Mouse (Mus musculus) T-helper 1 cell (primary cell): ENCODE data around the gene Arhgap24.

Experiments
- in situ Hi-C: fragments of 300-600 bp; cut with MboI, MseI; formaldehyde crosslinking; loops from one replicate; pipeline ENCODE4 v1.15.1; 2025; ENCODE audit warnings: high pct_unique_total_duplicates

The Arhgap24 gene

DNA sequence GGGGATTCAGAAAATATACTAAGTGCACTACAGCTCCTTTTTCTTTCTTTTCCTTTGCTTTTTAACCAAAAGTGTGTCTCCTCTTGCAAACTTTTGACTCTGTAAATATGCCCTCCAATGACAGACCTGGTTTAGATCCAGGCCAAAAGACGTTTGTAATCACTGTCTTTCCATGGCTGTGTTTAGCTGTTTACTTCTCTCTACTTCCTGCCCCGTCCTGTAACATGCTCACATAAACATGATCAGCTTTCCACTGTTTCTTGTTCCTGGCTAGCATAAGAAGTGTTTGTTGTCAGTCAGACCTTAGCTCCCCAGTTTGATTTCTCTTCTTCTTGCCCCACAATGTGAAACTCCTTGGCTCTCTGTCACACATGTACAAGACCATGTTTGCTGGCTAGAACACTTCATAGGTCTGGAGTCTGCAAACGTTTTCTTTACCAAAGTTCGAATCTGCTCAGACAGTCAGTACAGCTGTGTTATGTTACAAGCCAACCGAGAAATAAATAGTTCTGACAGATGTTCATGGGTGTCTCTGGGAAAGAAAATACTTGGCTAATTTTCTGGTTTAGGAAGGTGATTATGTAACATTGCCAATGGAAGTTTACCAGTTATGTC is 189.6 kb downstream of the Arhgap24 start:
- in situ Hi-C loops = no loop called here

DNA sequence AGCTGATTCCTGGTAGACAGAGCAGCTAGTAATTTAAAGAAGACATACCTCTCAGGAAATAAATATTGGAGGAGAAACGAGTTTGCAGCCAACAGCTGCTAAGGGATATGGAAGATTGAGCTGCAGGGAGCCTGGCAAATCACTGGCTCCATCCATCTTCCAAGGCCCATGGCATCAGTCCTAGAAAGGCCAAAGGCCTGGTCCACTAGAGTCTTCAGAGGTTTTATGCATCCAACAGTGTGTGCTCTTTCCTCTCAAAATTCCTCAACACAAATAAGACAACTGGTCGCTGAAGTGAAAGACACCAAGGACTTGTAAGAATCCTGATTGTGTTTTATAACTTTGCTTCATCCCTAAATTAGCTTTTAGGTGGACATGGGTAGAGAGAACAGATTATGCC is 194.1 kb downstream of the Arhgap24 start:
- in situ Hi-C loops = no loop called here

DNA sequence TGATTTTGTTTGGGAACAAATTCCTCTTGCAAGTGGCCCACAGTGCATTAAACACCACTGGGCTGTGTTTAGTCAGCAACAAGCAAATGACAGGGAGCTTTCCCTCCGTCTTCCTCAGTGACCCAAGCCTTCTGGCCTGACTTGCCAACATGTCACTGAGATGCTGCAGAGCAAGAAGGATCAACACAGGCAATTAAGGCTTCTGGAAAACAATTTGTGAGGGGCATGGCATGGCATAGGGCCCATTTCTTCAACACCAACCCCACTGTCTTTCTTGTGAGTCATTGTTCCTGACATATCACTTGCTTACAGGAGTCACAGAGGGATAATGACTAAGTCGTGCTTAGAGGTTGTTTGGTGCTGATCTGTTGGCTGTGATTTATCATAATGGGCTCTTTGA is 196.0 kb downstream of the Arhgap24 start:
- in situ Hi-C loops = no loop called here

DNA sequence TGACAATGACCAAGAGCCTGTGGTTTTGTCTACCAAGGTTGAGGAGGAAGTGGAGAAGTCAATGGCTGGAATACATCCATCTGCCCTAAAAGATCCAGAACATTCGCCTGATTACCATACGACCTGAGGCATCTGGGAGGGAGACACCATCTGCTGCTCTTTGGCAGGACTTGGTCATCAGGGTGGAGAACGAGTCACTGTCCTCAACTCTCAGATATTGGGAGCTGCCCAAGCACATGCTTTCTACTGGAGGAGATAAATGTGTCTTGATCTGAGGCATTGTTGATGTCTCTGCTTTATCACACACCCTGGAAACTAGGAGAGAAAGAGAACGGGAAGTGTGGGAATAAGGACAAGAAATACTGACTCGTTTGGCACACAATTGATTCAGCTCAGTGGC is 206.5 kb downstream of the Arhgap24 start:
- in situ Hi-C loops = no loop called here

DNA sequence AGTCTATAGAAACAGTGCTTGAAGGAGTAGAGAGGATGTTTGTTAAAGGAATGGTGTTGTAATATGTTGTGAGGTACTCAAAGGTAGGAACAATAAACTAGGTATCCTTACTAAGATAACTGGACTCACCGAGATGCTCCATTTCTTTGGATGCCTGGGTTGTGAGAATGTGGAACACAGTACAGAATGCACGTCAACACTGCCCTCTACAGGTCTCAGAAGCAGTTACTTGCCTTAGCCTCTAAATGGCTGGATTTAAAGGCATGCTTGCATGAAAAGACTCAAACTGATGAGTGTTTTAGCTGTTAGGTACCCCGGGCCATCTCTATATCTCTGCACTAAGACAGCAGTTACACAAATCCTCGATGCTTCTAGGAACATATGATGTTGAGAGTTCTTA is 211.3 kb downstream of the Arhgap24 start:
- in situ Hi-C loops = loop anchor here (5.0 kb wide), 3 partner anchors 270 to 1380 kb away; no protein-coding TSS in a partner anchor

DNA sequence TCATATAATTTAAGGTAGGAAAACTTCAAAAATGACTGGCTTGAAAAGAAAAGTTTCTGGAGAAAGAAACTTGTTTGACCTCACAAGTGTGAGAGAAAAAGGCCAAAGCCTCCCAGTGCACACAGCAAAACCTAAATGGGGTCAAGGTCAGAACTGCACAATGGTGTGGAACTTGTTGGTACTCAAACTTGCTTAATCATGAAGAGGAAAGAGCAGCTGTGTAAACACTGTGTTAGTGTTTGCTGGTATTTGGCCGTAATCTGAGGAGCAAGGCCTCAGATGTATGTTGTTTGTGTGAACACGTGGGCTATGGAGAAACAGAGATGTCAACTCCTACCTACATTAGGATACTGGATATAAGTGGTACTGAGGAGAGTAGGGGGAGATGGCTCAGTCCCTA is 212.0 kb downstream of the Arhgap24 start:
- in situ Hi-C loops = loop anchor here (5.0 kb wide), 3 partner anchors 271 to 1381 kb away; no protein-coding TSS in a partner anchor

DNA sequence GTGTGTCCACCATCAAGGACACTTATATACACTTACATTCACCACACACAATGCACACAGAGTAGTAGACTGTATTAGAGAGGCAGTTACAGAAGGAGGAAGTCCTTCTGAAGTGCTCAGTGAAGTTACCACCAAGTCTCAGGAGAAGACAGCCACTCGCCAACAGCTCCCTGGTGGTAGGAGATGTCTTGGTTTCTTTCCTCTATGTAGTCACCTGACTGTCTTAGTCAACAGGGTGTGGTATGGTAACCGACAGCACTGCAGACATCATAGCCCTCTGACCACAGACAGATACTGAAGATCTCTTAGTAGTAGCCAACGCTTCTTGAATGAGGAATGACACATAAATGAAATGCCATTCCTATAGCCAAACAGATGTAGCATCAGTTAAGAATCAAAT is 212.7 kb downstream of the Arhgap24 start:
- in situ Hi-C loops = loop anchor here (5.0 kb wide), 3 partner anchors 272 to 1382 kb away; no protein-coding TSS in a partner anchor

DNA sequence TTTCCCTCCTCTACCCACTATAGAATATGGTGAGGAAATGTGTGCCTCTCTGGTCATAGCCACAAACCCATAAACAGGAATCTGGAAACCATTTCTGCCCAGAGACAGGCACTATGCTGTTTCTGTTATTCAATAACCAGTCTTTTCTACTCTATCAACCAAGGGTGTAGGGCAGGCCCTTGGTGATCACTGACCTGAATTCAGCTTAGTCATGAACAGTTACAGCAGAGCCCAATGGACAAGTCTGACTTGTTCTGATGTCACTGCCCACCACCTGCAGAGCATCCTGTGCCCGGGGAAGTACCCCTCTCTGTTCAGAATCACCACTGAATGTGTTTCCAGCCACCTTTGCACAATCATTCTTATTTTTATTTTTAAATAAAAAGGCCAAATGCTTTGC is 216.6 kb downstream of the Arhgap24 start:
- in situ Hi-C loops = no loop called here

DNA sequence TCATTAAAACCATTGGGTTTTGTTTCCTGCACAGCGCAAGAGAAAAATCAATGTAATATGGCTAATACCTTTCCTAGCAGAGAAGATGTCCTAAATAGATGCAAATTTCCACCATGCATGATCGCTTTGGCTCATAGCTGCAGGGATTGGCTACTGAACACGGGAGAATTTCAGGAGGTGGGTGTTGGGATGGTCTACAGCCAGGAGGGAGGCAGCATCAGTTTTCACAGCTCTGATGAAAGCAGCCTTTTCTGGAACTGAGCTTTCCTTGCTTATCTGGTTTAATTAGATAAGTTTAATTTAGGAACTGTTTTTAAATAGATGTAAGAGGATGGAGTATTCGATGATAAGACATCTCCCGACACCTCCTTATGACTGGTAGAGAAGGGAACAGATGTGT is 217.2 kb downstream of the Arhgap24 start:
- in situ Hi-C loops = no loop called here

DNA sequence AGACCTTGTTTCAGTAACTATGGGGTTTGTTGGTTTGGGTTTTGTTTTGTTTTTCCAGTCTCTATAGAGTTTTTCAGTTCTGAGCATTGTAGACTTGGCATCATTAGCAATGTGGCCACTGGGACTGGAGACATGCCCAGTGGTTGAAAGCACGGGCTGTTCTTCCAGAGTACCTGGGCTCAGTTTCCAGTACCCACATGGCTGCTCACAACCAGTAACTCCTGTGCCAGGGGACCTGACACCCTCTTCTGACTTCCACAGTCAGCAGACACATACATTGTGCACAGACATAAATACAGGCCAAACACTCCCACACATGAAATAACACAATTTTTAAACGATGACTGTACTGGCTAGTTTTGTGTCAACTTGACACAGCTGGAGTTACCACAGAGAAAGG is 217.7 kb downstream of the Arhgap24 start:
- in situ Hi-C loops = no loop called here

DNA sequence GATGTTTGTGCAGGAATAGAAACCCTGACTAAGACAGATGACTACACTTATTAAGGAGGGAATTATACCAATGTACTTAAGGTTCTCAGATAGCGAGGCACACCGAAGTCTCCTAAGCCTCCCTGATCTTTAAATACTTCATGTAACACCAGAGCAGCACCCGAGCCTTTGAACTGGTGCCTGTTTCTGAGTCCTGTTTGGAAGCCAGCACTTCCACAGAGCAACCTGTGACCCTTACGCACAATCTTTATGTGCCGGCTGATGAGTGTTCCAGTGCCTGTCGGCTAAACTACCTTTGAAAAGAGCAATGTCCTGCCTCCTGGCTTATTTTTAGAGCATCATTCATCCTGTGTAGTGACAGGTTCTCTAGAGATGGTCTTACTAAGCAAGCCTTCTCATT is 221.4 kb downstream of the Arhgap24 start:
- in situ Hi-C loops = no loop called here

DNA sequence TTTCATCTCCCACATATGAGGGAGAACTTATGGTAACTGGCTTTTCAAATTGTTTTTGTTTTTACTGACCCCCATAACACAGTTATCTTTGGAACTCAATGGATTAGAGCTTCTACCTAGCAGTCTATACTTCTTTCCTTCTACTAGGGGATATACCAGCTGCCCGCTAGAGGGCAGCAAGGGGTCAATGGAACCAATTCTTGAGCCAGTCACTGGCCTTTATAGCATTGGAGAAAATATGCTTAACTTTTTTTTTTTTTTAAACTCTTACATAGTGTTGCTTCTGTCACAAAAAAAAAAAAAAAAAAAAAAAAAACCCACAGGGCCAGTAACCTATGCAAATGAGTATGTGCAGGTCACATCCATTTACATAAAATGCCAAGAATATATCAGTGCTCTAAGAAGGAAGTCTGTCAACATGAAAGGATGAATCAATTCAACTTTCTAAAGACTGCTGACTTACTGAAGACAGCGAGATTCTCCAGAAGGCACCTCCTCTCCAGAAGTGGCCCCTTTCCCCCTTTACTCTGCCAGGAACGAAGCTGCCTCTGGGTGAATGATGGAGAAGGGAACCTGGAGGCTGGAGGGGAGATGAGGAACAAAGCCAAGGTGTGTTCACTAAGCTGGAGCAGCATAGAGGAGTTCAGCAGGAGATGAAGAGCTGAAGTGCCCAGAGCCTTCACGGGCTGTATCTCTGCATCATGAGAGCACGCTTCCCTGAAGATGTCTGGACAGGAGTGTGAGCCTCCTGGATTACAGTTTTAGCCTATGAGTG is 222.3 kb downstream of the Arhgap24 start:
- in situ Hi-C loops = no loop called here

DNA sequence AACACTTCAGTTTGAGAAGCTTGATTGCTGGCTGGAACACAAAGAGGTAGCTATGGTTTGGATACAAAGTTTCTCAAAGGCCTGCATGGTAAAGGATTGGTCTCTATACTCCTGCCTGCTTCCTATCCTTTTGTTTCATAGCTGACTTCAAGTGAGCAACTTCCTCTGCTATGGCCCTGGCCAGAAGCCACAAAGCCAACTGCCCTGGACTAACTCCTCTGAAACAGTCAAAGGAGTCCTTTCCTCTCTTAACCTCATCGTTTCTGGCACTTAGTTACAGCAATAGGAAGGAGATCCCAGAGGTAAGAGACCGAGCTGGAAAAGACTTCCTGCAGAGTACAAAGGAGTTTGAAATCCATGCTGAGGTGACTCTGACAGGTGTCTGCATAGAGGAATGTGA is 224.0 kb downstream of the Arhgap24 start:
- in situ Hi-C loops = no loop called here

DNA sequence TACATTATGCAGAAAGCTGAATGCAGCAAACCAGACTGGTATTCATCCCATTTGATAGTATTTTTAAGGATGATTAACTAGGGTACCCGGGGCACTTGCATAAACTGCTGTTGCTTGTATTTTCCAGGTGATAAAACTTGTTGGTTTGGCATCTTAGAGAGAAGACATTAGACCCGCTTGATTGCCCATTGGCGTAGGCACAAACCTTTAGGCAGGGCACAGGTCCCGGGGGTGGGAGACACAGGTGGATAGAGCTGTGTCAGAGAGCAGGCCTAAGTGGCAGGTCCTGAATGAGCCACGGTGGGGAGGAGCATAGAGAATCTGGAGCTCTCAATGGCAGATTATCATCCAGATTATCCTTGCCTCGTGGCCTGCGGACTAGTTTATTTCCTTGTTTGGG is 229.1 kb downstream of the Arhgap24 start:
- in situ Hi-C loops = no loop called here

DNA sequence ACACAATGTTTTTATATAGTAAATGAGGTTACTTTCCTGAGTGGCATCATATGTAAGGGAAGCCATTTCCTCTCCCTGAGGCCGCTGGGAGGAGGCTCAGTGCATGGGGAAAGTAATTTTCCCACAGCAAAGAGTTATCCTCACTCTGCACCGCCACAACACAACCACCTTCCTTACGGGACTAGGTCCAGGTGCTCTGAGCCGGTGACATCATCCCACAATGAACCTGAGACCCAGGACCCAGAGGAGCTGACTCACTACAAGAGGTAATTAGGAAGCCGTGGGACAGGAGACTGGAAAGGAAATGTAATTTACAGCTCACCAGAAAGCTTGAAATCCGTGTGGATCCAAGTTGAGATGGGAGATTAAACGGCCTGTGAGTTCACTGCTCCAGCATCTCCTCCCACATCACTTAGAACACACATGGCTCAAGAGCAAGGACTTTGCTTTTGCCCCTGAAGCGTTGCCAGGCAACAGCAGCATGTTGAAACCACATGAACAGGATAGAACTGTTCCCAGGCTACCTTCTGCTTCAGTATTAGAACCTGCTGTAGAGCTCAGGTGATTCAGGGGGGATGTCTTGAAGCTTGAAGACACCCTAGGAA is 238.3 kb downstream of the Arhgap24 start:
- in situ Hi-C loops = no loop called here

DNA sequence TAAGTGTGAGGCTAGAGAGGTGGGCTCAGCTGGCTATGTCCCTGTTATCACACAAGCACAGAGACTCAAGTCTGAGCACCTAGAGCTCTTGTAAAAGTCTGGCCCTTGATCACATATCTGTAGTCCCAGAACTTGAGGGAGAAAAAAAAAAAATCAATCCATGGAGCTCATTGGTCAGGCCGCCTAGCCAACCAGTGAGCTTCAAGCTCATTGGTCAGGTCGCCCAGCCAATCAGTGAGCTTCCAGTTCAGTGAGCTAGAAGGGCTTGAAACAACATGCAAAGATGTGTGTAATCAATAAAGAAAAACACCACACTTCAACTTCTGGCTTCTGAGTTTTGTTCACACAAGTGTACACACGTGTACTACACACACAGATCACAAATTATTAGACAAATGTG is 242.4 kb downstream of the Arhgap24 start:
- in situ Hi-C loops = no loop called here

DNA sequence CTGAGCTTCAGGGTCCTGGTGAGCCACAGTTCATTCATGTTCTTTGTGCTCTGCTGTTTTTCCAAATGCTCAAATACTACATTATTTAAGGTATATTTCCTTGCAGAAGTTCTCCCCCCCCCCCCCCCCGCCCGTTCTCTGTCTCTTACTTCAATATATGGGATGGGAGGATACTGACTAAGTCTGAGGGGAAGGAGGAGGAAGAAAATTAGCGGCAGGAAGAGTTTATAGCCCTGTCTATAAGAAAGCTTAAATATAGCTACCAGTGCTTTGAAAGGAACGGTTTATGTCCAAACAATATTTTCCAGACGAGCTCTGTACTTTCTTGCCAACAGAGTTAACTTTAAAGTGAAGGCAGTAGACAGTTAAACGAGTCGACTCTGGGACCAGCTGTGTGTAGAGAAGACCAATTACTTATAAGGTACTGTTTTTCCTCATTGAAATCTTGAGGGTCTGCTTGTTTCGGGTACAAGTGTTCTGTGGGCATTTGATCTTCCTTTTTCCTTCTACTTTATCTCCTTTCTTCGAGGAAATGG is 243.7 kb downstream of the Arhgap24 start:
- in situ Hi-C loops = no loop called here

DNA sequence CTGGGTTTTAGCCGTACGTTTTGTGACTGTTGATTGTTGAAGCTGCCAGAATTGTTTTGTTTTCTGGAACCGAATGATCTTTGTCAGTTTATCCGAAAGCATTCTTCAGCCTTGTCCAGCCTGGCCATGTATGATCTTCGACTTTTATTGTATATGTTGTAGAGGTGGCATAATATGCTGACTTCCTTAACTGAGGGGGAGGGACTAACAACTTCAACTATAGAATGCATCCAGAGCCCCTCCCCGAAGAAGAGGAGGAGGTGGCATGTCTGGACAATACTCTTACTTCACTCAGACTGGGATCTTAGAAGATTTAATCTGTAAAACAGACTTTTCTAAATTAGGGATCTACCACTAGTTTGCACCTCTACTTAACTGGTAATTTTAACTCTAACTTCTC is 244.2 kb downstream of the Arhgap24 start:
- in situ Hi-C loops = no loop called here

DNA sequence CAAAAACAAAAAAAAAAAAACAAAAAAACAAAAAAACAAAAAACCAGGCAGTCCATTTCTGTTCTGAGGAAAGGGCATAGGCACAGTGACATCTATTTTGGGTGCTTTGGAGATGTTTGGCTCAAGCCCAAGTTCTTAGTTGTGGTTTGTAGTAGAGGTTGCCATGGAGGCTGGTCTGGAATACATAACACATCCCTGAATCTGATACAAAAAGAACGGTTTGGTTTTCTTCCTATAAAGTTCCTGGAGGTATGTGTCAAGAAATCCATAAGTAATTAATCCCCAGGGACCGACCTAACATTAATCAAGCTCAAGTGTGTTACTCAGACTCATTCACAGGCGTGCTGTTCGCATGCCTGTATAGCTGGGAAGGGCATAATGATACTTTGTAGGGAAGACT is 245.8 kb downstream of the Arhgap24 start:
- in situ Hi-C loops = no loop called here

DNA sequence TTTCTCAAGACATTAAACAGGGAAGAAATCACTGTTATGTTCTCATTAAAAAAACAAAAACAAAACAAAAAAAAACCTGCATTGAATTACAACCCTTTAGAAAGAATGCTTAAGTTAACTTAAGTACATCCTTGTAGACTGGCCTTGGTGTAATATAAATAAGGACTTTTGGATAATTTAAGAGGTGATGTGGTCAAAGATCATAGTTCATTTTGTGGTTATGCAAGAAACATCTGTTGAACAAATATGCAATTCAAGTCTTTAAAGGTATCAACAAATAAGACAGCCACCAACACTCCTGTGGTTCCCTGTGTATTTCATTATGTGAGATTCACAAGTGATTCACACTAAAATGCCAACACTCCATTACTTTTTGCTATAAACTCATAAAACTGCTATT is 247.3 kb downstream of the Arhgap24 start:
- in situ Hi-C loops = no loop called here

DNA sequence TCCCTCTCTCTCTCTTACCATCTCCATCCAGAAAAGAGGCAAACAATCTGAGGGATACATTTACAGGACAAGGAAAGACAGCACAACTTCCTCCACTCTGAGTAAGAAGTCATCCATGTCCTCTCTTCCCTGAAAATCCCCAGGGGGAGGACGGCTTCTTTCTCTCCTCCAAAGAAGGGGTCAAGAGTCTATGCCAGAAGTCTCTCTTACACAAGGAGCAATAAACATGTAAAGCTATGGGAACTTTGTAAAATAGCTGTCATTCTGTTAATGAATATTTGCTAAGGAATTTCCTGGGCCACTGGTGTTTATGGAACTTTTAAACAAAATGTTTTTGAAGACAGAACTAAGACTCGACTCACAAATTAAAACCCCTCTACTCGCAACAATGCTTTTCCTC is 248.3 kb downstream of the Arhgap24 start:
- in situ Hi-C loops = no loop called here

DNA sequence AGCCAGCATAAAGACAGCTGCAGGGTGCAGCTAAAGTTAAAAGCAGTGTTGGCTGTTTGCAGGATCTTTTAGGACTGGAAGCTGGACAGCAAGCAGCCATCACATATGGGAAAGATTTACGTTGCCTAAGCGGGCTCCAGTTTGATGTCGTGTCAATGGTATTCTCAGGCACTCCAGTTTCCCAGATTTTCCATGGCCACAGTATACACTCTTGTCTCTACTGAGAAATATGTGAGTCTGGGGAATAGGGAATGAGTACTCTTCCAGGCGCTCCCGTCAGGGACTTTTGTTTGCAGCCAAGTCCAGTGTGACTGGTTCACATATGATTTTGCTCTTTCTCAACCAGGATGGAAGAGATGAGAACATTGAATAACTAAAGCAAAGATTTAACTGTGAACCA is 254.9 kb downstream of the Arhgap24 start:
- in situ Hi-C loops = no loop called here
